In genomic region chr1:91802406-91803121, GRCm38 (mm10) we compare ENCODE assay signal across 7 mouse cellular contexts. TPM values are rescaled to one million over a fixed set of nuclear protein-coding genes. Genes with fewer than 3 reads are reported as not detected.
DNase-seq lines count a peak whose midpoint lies in the region; ATAC-seq and TF ChIP-seq lines count a peak whose summit lies in the region.

No protein-coding gene starts in this region.

- H3K4me2 ChIP-seq in lung, embryonic 14.5 days, result peak overlapping the region; percentile 76
- peak overlapping the region; percentile 88 for H3K4me2 ChIP-seq in embryonic facial prominence, embryonic 14.5 days (ENCODE audit: low read depth, low read length)
- peak overlapping the region; percentile 98 for H3K4me2 ChIP-seq in limb, embryonic 11.5 days (ENCODE audit: low read depth, severe bottlenecking)

- no peaks in the 10 kb centered on the region for H3K9me3 ChIP-seq in lung, embryonic 14.5 days (ENCODE audit: low read depth, low read length)
- no peaks in the 10 kb centered on the region for H3K9me3 ChIP-seq in embryonic facial prominence, embryonic 14.5 days (ENCODE audit: control insufficient read depth, low read length)
- H3K9me3 ChIP-seq in limb, embryonic 11.5 days (ENCODE audit: control insufficient read depth, low read length), result no peaks in the 10 kb centered on the region

- H3K4me3 ChIP-seq in lung, embryonic 14.5 days (ENCODE audit: low read depth, low read length), result peak overlapping the region; percentile 58
- peak overlapping the region; percentile 71 for H3K4me3 ChIP-seq in embryonic facial prominence, embryonic 14.5 days (ENCODE audit: low read depth, low read length)
- peak overlapping the region; percentile 69 for H3K4me3 ChIP-seq in limb, embryonic 11.5 days (ENCODE audit: low read depth, low read length)

- H3K27me3 ChIP-seq in lung, embryonic 14.5 days (ENCODE audit: insufficient read depth, low read length), result peaks cover 51% of the 10 kb centered on the region
- H3K27me3 ChIP-seq in embryonic facial prominence, embryonic 14.5 days (replicated peaks; ENCODE audit: control insufficient read depth, insufficient read depth, low read length), result peaks cover 36% of the 10 kb centered on the region
- H3K27me3 ChIP-seq in limb, embryonic 11.5 days (ENCODE audit: control insufficient read depth, insufficient read depth, low read length), result no peaks in the 10 kb centered on the region; the same call in 1 of the 2 replicates

- no peak for ATAC-seq in lung, embryonic 14.5 days (ENCODE audit: insufficient read depth)
- ATAC-seq in embryonic facial prominence, embryonic 14.5 days (ENCODE audit: low read depth), result no peak
- ATAC-seq in limb, embryonic 11.5 days (ENCODE audit: insufficient number of reproducible peaks, low FRiP score, low TSS enrichment, low read depth), result no peak

- 6% methylated on average over 30 of the region's 30 CpGs for WGBS in lung, embryonic 14.5 days
- 6% methylated on average over 30 of the region's 30 CpGs for WGBS in embryonic facial prominence, embryonic 14.5 days
- 3% methylated on average over 30 of the region's 30 CpGs for WGBS in limb, embryonic 11.5 days

- peak overlapping the region; percentile 5; the same call in 1 of the 2 replicates for H3K27ac ChIP-seq in lung, embryonic 14.5 days (ENCODE audit: low read depth)
- H3K27ac ChIP-seq in embryonic facial prominence, embryonic 14.5 days (replicated peaks; ENCODE audit: low read depth, low read length), result peak overlapping the region; percentile 91
- H3K27ac ChIP-seq in limb, embryonic 11.5 days (replicated peaks; ENCODE audit: low read depth, low read length), result no peak overlapping the region; the same call in 1 of the 2 replicates

- H3K9ac ChIP-seq in lung, embryonic 14.5 days, result peak overlapping the region; percentile 41
- peak overlapping the region; percentile 74 for H3K9ac ChIP-seq in embryonic facial prominence, embryonic 14.5 days (ENCODE audit: low read depth, low read length)
- H3K9ac ChIP-seq in limb, embryonic 11.5 days (ENCODE audit: low read length), result peak overlapping the region; percentile 80

- no peak for TF ChIP-seq CTCF in lung, embryonic 14.5 days (IDR thresholded peaks at IDR 0.05; ENCODE audit: low read depth)

- H3K4me1 ChIP-seq in lung, embryonic 14.5 days (ENCODE audit: insufficient read depth), result peaks cover 2% of the 10 kb centered on the region; the same call in 1 of the 2 replicates
- H3K4me1 ChIP-seq in embryonic facial prominence, embryonic 14.5 days (ENCODE audit: control insufficient read depth, insufficient read depth, low read length), result peaks cover 8% of the 10 kb centered on the region
- H3K4me1 ChIP-seq in limb, embryonic 11.5 days (ENCODE audit: control insufficient read depth, insufficient read depth, low read length), result peaks cover 26% of the 10 kb centered on the region

- peak; percentile 53 for DNase-seq in lung, embryonic 14.5 days
- DNase-seq in lung, postnatal 36 days, result no peak
- no peak for DNase-seq in embryonic facial prominence, embryonic 14.5 days (ENCODE audit: low spot score)
- DNase-seq in limb, embryonic 11.5 days (ENCODE audit: low spot score), result peak; percentile 58
- peak; percentile 49 for DNase-seq in testis, postnatal 10 days (ENCODE audit: low spot score)
- no peak for DNase-seq in urinary bladder, postnatal 10 days (ENCODE audit: low spot score)
- DNase-seq in gastrocnemius, postnatal 25 days, result no peak

- H3K36me3 ChIP-seq in lung, embryonic 14.5 days (ENCODE audit: insufficient read depth), result no peaks in the 10 kb centered on the region
- no peaks in the 10 kb centered on the region for H3K36me3 ChIP-seq in embryonic facial prominence, embryonic 14.5 days (ENCODE audit: control insufficient read depth, insufficient read depth, low read length)
- no peaks in the 10 kb centered on the region for H3K36me3 ChIP-seq in limb, embryonic 11.5 days (ENCODE audit: control insufficient read depth, insufficient read depth, low read length)

RNA-seq across cellular contexts. Expression of gene Twist2, which starts 1.3 kb away (rescaled TPM):
- 12.8 and 12.9 TPM in 2 replicates for polyA plus RNA-seq in lung, embryonic 14.5 days (2014; fragmentation: Nextera tagmentation; extraction: Ambion mirVana)
- 46.4 and 50.9 TPM in 2 replicates for polyA plus RNA-seq in embryonic facial prominence, embryonic 14.5 days (2014; fragmentation: Nextera tagmentation; extraction: Ambion mirVana)
- polyA plus RNA-seq in limb, embryonic 11.5 days (2014; fragmentation: Nextera tagmentation; extraction: Ambion mirVana), result 43.8 and 47.0 TPM in 2 replicates
- total RNA-seq in gastrocnemius, postnatal 25 days (2021), result 1 to 10 TPM; 1.5 to 1.9 TPM

Comparison
In these comparisons a context has a peak if more than half of its experiments do, and no peak if none do; other contexts are left out.
1. DNase-seq: peak in lung, embryonic 14.5 days (single experiment), limb, embryonic 11.5 days (single experiment) and testis, postnatal 10 days (single experiment); none in lung, postnatal 36 days (single experiment), embryonic facial prominence, embryonic 14.5 days (single experiment), urinary bladder, postnatal 10 days (single experiment) and gastrocnemius, postnatal 25 days (single experiment).
2. Peak in every context shown above with its lines, with median percentiles within 50 percentile points of each other: H3K4me2 ChIP-seq, H3K4me3 ChIP-seq and H3K9ac ChIP-seq.